Mouse (Mus musculus) gastrocnemius, postnatal 25 days (tissue): ENCODE data around the gene Rbfox3. TPM values are rescaled to one million over a fixed set of nuclear protein-coding genes. Genes with fewer than 3 reads are reported as not detected.

Experiments
- DNase-seq: peaks from one replicate; pipeline ENCODE4 v3.0.0; 2022
- total RNA-seq, 2 experiments: library from RNA; stranded (reverse); gene quantifications; 1 replicate in 1 of 2; 2 replicates in 1 of 2; pipeline ENCODE4 v1.2.3; 2021

Gene Rbfox3
- total RNA-seq, 2 experiments from 2014 or later, result 0.16 to 0.28 TPM

DNA sequence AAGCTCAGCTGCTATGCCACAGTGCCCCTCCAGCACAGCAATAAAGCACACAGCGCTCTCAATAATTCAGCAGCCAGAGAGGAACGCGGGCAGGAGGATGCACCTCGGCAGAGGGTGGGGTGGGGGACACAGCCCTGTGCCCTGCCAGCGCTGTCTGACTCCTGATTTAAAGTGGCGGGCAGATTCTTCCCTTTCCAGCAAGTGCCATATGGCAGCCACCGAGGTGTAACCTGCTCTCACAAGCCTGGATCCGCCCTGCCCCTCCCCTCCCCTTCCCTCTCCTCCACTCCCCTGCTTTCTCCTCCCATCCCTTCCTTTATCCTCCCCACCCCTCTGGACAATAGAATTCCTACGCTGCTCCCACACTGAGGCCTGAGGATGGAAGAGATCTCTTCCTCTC is 311.2 kb downstream of the Rbfox3 start:
- no peak for DNase-seq

DNA sequence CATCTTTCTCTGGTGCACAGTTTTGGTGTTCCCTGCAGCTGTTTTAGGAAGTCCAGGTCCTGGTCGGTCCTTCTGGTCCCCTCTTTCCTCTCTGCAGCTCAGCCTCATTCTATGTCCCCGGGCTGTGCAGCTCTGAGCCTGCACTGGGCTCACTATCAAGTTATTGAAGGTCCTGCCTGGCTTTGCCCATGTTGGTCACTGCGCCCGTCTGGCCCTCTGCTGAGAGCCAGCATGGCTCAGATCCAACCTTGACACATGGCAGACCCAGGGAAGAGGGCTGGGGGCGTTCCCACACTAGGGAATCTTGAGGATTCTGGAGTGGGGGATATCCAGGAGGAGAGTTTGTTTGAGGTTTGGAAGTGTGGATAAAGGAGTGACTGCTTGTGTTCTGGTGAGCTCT is 312.7 kb downstream of the Rbfox3 start:
- no peak for DNase-seq

GRCm38 (mm10) chr11:118584826-118585225 is 326.6 kb downstream of the Rbfox3 start:
- peak; percentile 24 for DNase-seq

- no peak for DNase-seq
Measured at GRCm38 (mm10) chr11:118583989-118584388, 327.4 kb downstream of the Rbfox3 start.

GRCm38 (mm10) chr11:118583573-118583972 is 327.8 kb downstream of the Rbfox3 start:
- DNase-seq, result no peak

GRCm38 (mm10) chr11:118581019-118581418 is 330.4 kb downstream of the Rbfox3 start:
- no peak for DNase-seq

GRCm38 (mm10) chr11:118579622-118580021 is 331.8 kb downstream of the Rbfox3 start:
- DNase-seq, result no peak

DNA sequence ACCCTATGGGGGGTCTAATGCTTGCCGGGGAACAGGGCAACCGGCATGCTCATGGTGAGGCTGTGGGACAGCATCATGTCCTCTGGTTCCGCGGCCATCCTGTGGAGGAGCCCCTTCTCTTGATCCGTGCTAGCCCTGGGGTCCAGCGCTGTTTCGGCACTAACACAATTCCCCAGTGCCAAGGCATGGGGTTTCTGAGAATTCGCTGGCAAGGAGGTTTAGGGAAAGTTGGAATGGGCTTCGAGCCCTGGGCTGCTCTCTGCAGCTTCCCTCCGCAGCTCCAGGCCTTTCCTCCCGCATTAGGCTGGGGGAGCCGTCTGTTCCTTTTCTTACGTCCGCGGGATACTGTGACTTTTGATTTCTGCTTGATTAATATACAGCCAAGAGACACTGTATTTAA is 334.1 kb downstream of the Rbfox3 start:
- DNase-seq, result no peak

DNA sequence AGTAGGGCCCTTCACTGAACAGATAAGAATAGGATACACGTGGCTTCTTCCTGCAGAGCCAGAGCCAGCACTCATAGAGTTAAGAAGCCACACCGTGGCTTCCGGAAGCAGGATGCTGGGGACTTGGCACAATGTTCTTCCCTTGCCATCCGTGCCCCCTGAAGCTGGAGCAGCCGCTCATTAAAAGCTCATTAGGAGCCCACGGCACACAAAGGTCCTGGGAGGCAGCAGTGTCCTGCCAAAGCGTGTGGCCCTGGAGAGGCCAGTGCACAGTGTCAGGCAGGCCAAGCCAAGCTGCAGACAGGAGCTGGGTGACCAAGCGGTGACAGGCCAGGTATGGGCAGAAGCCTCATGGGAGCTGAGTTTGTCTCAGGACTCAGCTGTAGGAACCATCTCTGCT is 334.8 kb downstream of the Rbfox3 start:
- DNase-seq, result no peak

- no peak for DNase-seq
Measured at GRCm38 (mm10) chr11:118574418-118574817, 337.0 kb downstream of the Rbfox3 start.

DNA sequence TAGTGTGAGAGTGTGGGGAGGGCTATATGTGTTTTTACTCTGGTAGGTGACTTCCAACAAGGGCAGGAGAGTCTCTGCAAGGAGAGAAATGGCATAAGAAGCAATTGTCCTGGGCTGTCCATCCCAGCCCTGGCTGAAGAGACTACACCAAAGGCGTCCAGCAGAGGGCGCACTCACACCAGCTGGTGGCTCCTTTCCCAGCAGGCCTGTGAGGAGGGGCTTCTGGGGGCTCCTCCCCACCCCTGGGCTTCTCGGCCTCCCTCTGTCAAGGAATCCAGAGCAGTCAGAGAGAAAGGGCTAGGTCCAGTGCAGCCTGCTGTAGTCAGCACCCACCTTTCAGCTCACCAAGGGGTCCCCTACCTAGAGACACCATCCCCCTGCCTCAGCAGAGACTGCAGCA is 337.8 kb downstream of the Rbfox3 start:
- no peak for DNase-seq

- no peak for DNase-seq
Measured at GRCm38 (mm10) chr11:118573000-118573399, 338.4 kb downstream of the Rbfox3 start.

DNA sequence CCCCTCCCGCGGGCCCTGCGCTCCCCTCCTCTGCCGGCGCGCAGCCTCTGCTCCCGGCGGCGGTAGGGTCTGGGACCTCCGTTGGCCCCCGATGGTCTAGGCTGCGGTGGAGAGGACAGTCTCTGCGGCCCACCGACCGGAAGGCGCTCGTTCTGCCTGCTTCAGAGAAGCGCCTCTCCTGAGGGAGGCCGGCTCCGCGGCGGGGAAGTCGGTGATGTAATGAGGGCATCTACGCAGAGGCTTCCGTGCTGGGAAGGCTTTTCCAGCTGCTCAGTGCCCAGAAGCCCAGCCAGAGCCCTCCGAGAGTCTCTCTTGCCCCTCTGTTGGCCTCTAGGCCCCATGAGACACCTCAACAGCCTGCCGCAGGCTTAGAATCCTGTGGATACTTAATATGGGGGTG is 341.2 kb downstream of the Rbfox3 start:
- no peak for DNase-seq

DNA sequence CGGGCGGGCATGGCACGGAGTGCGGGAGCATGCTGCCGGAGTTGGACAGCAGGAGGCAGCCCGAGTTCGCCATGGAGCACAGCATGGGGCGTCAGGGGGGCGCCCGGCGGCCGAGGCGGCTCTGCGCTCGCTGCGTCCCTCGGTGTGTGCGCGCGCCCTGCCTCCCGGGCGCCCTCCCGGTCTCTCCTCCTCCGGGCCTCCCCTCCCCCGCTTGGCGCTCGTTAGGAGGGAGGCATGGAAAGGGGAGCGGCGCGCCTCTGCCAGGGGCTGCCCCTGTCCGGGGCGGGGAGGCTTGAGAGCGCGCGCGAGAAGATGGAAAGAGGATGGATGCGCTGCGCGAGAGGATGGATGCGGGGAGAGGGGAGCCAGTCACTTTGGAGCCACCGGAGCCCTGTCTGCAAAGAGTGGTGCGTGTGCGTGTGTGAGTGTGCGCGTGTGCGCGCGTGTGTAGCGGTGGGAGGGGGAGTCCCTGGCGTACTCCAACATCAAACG is 341.8 kb downstream of the Rbfox3 start:
- DNase-seq, result no peak

- DNase-seq, result no peak
Measured at GRCm38 (mm10) chr11:118563877-118564276, 347.5 kb downstream of the Rbfox3 start.

- no peak for DNase-seq
Measured at GRCm38 (mm10) chr11:118562847-118563246, 348.6 kb downstream of the Rbfox3 start.

DNA sequence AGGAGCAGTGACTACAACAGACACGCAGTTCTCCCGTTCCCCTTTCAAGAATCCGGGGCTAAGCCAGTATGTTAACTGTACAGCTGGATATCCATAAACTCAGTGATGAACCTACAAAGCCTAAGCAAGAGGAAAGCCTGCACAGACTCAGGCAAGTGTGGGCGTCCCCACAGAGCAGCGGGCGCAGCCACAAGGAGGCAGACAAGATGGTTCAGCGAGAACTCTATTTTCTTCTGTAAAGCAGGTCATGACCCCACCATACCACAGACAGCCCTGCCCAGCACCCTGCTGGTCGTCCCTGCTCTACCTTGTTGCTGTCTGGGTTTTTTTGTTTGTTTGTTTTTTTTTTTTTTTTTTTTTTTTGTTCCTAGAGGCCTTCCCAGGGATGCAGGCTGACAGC is 353.2 kb downstream of the Rbfox3 start:
- no peak for DNase-seq

- no peak for DNase-seq
Measured at GRCm38 (mm10) chr11:118555631-118556030, 355.8 kb downstream of the Rbfox3 start.

DNA sequence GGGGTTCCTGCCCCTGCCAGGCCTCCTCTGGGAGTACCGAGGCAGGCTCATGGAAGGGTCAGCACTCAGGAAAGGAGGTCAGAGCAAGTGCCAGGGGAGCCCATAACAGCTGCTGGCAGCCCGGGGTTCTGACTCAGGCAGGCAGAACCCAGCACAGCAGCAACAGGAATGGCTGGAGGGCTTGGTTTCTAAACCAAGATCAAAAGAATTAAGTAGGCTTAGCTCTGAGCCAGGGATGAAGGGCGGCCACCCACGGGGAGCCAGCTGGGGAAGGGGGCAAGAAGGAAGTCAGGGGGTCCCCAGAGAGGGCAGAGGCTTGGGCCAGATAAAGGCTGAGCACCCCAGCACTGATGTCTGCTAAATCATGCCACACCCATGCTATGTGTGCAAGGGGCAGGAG is 356.9 kb downstream of the Rbfox3 start:
- no peak for DNase-seq

DNA sequence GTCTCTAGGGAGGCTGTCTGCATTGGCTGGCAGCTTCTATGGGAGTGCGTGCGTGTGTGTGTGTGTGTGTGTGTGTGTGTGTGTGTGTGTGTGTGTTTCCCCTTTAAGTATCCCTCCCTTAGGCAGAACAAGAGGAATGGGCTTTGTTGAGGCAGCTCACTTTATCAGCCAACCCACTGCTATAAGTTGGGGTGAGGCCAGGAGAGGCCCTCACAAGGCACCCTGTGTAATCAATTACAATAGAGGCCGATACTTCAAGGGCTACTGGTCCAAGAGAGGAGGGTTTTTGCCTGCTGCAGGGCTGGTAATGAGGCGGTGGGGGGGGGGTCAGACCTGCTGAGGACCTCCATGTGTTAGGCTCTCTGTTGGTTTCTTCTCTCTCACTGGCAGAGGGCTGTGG is 357.5 kb downstream of the Rbfox3 start:
- DNase-seq, result no peak

GRCm38 (mm10) chr11:118553001-118553400 is 358.4 kb downstream of the Rbfox3 start:
- DNase-seq, result peak; percentile 55

DNA sequence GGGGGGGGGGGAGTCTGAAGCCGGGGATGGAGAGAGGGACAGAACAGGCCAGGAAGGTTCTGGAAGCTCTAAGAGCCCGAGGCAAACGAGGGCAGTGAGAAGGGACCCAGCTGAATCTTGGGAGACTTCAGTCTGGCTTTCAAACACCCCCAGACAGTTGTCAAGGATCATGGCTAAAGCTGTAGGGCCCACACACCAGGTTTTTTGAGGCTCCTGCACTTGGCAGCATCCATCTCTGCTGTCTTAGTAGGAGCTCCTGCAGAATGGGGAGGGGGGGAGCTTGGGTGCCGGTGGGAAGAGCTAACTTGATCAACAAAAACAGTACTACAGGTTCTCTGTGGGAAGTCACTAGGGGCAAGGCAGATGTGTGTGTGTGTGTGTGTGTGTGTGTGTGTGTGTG is 358.9 kb downstream of the Rbfox3 start:
- DNase-seq, result no peak

DNA sequence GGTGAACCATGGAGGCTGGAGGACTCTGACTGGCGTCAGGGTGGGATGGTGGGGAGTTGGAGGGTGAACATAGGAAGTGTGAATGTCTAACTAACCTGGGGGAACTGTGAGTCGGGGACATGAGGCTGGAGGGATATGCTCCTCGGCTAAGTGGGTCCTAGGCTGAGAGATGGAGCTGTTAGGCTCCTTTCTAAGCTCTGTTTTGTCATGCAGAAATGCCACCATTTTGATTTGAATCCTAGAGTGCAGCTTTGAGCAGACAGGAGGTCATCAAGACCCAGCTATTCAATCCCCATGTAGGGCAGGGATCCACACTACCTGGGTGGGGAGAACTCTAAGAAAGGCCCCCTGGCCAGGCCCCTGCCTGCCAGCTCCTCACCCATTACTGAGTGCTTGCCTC is 359.7 kb downstream of the Rbfox3 start:
- DNase-seq, result no peak

- no peak for DNase-seq
Measured at GRCm38 (mm10) chr11:118550773-118551520, 360.4 kb downstream of the Rbfox3 start.
